Mouse (Mus musculus) limb, embryonic 10.5 days (tissue): Measurements from ENCODE around the gene Zfp324. TPM values are rescaled to one million over a fixed set of nuclear protein-coding genes. Genes with fewer than 3 reads are reported as not detected.

Source experiments
- polyA plus RNA-seq: library from polyadenylated mRNA; unstranded; fragments of >200 nt; fragmentation: Nextera tagmentation; extraction: Ambion mirVana; gene quantifications from 2 replicates; pipeline ENCODE4 v1.2.1, GENCODE M21; 2016

The Zfp324 gene
- polyA plus RNA-seq, 1 experiment from 2014 or later = 12.0 TPM

Other genes starting within 250 kb of the Zfp324 start
- gene Vmn2r56, start 230.8 kb upstream of the Zfp324 start, polyA plus RNA-seq = not detected in 2 replicates
- gene Zscan18, start 162.2 kb upstream of the Zfp324 start, polyA plus RNA-seq = 13.8 and 15.7 TPM in 2 replicates
- gene Zfp329, start 147.0 kb upstream of the Zfp324 start, polyA plus RNA-seq = 14.8 and 16.8 TPM in 2 replicates
- 30.4 and 32.6 TPM in 2 replicates for gene Zfp110, start 131.1 kb upstream of the Zfp324 start, polyA plus RNA-seq
- 5.0 and 7.4 TPM in 2 replicates for gene Zfp128, start 84.7 kb upstream of the Zfp324 start, polyA plus RNA-seq
- 22.4 and 23.1 TPM in 2 replicates for gene Zscan22, start 68.0 kb upstream of the Zfp324 start, polyA plus RNA-seq
- gene Rps5, start 43.5 kb upstream of the Zfp324 start, polyA plus RNA-seq = 1,082 and 1,228 TPM in 2 replicates
- gene Rnf225, start 38.4 kb upstream of the Zfp324 start, polyA plus RNA-seq = 0.66 and 0.94 TPM in 2 replicates
- 14.0 and 14.9 TPM in 2 replicates for gene Zfp446, start 12.0 kb downstream of the Zfp324 start, polyA plus RNA-seq
- not detected in 2 replicates for gene Slc27a5, start 32.4 kb downstream of the Zfp324 start, polyA plus RNA-seq
- gene Trim28, start 33.3 kb downstream of the Zfp324 start, polyA plus RNA-seq = 561 and 585 TPM in 2 replicates
- 29.1 and 31.8 TPM in 2 replicates for gene Zbtb45, start 44.2 kb downstream of the Zfp324 start, polyA plus RNA-seq
- gene Chmp2a, start 69.0 kb downstream of the Zfp324 start, polyA plus RNA-seq = 79.6 and 84.2 TPM in 2 replicates
- 182 and 208 TPM in 2 replicates for gene Ube2m, start 72.4 kb downstream of the Zfp324 start, polyA plus RNA-seq
- 3.3 and 4.4 TPM in 2 replicates for gene Mzf1, start 88.9 kb downstream of the Zfp324 start, polyA plus RNA-seq
- gene Vmn1r85, start 129.3 kb downstream of the Zfp324 start, polyA plus RNA-seq = not detected in 2 replicates
- not detected in 2 replicates for gene Vmn1r86, start 154.1 kb downstream of the Zfp324 start, polyA plus RNA-seq
- gene Vmn1r87, start 174.3 kb downstream of the Zfp324 start, polyA plus RNA-seq = not detected in 2 replicates
- not detected in 2 replicates for gene Vmn1r88, start 193.7 kb downstream of the Zfp324 start, polyA plus RNA-seq
- gene Vmn1r89, start 247.2 kb downstream of the Zfp324 start, polyA plus RNA-seq = not detected in 2 replicates